Mouse (Mus musculus): ENCODE results near the gene Acp4.

GRCm38 (mm10) chr7:44260410-44260809 lies 3.2 kb upstream of the Acp4 start:
- no peak for TF ChIP-seq CTCF (conservative IDR thresholded peaks at IDR 0.05; ENCODE audit: low read length)
- no peak for TF ChIP-seq POU5F1 (IDR thresholded peaks at IDR 0.05; ENCODE audit: borderline replicate concordance, low read length)
